Mouse (Mus musculus) C2C12 (cell line): Measurements from ENCODE around the gene Olfr1019.

Experiments used
- CTCF ChIP-seq: IDR thresholded peaks from one replicate; pipeline ENCODE4 v1.5.1; 2011; ENCODE audit not compliant: control insufficient read depth, insufficient read depth, insufficient read length
- FOSL1 ChIP-seq: IDR thresholded peaks from one replicate; pipeline ENCODE4 v1.8.0; 2011; ENCODE audit warnings: mild to moderate bottlenecking, low read length; ENCODE audit not compliant: poor library complexity, insufficient read depth, severe bottlenecking
- MAX ChIP-seq: IDR thresholded peaks from one replicate; pipeline ENCODE4 v1.6.1; 2011; ENCODE audit warnings: mild to moderate bottlenecking, control low read depth
- MYOG ChIP-seq: IDR thresholded peaks from one replicate; pipeline ENCODE4 v1.6.1; 2011; ENCODE audit not compliant: control insufficient read depth, insufficient read length; ENCODE audit errors: extremely low read depth
- USF1 ChIP-seq: IDR thresholded peaks from one replicate; pipeline ENCODE4 v1.6.1; 2011; ENCODE audit warnings: low read depth, mild to moderate bottlenecking, control low read depth, moderate library complexity

DNA sequence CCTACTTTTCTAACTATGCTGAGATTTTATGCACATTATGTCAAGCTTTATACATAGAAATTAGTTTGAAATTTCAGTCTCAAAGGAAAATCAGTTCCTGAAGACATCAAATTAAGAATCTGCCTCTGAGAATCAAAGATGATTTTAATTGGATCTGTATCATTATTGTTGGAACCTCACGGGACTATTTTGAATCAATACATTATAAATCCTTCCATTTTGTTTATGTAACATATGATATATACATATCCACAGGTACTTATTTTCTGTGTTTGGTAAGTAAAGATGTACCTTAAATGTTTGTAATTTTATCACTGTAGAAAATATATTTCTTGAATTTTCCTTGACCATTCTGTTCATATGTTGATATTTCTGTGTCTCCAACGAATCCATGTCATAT lies 40.1 kb upstream of the Olfr1019 start, which contains the start of gene Olfr1023:
- TF ChIP-seq CTCF = no peak
- TF ChIP-seq MAX = no peak
- no peak for TF ChIP-seq USF1
- no peak for TF ChIP-seq FOSL1
- TF ChIP-seq MYOG = no peak
